Mouse (Mus musculus) bone marrow, adult 2 months (tissue): Measurements from ENCODE around the gene Crkl. TPM values are rescaled to one million over a fixed set of nuclear protein-coding genes. Genes with fewer than 3 reads are reported as not detected.

Experiments
- H3K27ac ChIP-seq: fragments of 200-500 bp; 2 replicates; pipeline ENCODE4 v1.5.1; 2012; ENCODE audit warnings: low read depth, mild to moderate bottlenecking, control low read depth, inconsistent platforms, low read length; ENCODE audit not compliant: control insufficient read depth, poor library complexity, insufficient read depth
- H3K4me1 ChIP-seq: fragments of 200-500 bp; 2 replicates; pipeline ENCODE4 v1.6.1; 2011; ENCODE audit warnings: low read length; ENCODE audit not compliant: control insufficient read depth, insufficient read depth
- H3K4me3 ChIP-seq: fragments of 200-500 bp; replicated peaks from 2 replicates; pipeline ENCODE3; 2011; ENCODE audit warnings: mild to moderate bottlenecking, low read depth, low read length, control low read depth; ENCODE audit not compliant: control insufficient read depth
- CTCF ChIP-seq: fragments of 200-500 bp; IDR thresholded peaks from 2 replicates; pipeline ENCODE4 v1.5.1; 2011; ENCODE audit warnings: low read length, control low read depth; ENCODE audit not compliant: control insufficient read depth, insufficient read depth
- POLR2A ChIP-seq: fragments of 200-500 bp; IDR thresholded peaks from 2 replicates; pipeline ENCODE4 v1.6.1; 2011; ENCODE audit warnings: low read depth, mild to moderate bottlenecking, control low read depth, low read length, borderline replicate concordance; ENCODE audit not compliant: control insufficient read depth
- WGBS: fragments of 180-500 bp; shearing (Covaris S2); methylation state at CpG from one replicate; pipeline ENCODE4 v1.1.7; 2018; 5-methylcytosine and 5-hydroxymethylcytosine counted together
- polyA plus RNA-seq: library from polyadenylated mRNA; stranded (reverse); fragments of >200 nt; gene quantifications from 2 replicates; pipeline ENCODE4 v1.2.4, GENCODE M21; 2011; ENCODE audit warnings: low replicate concordance; ENCODE audit not compliant: missing spikeins, insufficient read depth, insufficient read length

The Crkl gene
- polyA plus RNA-seq, 1 experiment: 18.7 TPM

- H3K4me1 ChIP-seq: no peaks in the 10 kb centered on the region; the same call in 1 of the 2 replicates
- TF ChIP-seq CTCF (no peak), POLR2A (no peak)
- H3K4me3 ChIP-seq: no peak overlapping the region
- H3K27ac ChIP-seq: no peak overlapping the region
- 79% methylated on average over 2 of the region's 2 CpGs for WGBS
These were observed 23.0 kb downstream of the Crkl start for GRCm38 (mm10) chr16:17474761-17475160.

DNA sequence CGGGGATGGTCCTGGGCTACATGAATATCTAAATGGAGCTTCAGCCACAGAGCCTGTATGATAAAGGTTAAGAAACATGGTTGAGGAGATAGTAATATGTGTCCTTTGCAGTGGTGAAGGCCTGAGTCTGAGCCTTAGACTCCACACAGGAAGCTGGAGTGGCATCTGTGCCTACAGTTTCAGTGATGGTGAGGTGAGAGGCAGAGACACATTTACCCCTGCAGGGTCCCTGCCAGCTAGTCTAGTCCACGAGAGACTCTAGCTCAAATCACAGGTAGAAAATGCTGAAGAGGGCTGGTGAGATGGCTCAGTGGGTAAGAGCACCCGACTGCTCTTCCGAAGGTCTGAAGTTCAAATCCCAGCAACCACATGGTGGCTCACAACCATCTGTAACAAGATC lies 23.5 kb downstream of the Crkl start:
- TF ChIP-seq CTCF (no peak), POLR2A (no peak)
- Histone ChIP-seq H3K4me3 (no peak overlapping the region), H3K27ac (no peak overlapping the region), H3K4me1 (no peaks in the 10 kb centered on the region; the same call in 1 of the 2 replicates)
- 89% methylated on average over 4 of the region's 4 CpGs for WGBS

DNA sequence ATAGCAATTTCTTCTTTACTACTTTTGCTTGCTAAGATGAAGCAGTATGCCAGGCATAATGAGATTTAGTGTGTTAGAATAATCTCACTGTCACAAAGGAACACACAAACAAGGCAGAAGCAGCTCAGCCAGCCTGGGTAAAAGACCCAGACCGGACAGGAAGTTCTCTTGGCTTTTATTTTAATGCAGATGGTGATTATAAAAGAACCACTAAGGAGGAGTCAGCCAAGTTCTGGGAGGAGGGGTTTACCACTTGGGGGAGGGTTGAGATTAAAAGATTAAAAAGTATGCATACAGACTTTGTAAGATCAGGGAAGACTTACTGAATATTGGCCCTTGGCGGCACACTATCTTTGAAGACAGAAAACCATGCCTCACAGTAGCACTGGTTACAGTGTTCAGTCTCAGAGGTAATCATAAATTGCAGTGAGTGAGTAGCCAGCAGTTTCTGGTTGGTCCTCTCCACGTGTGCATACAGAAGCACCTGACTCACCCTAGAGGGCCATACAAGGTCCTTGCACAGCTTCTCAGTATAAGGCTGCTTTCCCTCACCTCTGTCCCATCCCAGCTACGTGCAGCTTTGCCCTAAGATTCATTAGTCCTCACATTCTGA lies 26.6 kb downstream of the Crkl start:
- no peak overlapping the region for H3K4me3 ChIP-seq
- WGBS: 53% methylated on average over 4 of the region's 4 CpGs
- H3K27ac ChIP-seq: no peak overlapping the region
- TF ChIP-seq POLR2A (no peak), CTCF (no peak)
- no peaks in the 10 kb centered on the region; the same call in 1 of the 2 replicates for H3K4me1 ChIP-seq

DNA sequence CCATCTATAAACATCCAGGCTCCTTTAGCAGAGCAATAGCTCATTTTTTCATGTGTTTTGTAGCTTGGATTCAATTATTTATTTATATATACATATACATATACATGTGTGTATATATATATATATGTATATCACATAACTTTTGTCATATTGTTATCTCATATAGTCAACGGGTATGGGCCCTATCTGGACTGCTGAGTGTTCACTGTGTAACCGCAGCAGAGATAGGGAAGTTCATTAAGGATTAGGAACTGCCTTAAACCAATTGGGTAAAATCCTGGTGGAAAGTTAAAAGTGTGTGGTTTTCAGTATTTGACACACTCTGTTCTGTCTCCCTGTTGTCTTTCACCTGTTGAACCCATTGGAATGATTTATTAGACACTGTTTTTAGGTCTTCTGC lies 29.7 kb downstream of the Crkl start:
- no peaks in the 10 kb centered on the region; the same call in 1 of the 2 replicates for H3K4me1 ChIP-seq
- TF ChIP-seq CTCF: no peak
- no peak for TF ChIP-seq POLR2A
- H3K27ac ChIP-seq: no peak overlapping the region
- no peak overlapping the region for H3K4me3 ChIP-seq
- WGBS: 45% methylated on average over 2 of the region's 2 CpGs

DNA sequence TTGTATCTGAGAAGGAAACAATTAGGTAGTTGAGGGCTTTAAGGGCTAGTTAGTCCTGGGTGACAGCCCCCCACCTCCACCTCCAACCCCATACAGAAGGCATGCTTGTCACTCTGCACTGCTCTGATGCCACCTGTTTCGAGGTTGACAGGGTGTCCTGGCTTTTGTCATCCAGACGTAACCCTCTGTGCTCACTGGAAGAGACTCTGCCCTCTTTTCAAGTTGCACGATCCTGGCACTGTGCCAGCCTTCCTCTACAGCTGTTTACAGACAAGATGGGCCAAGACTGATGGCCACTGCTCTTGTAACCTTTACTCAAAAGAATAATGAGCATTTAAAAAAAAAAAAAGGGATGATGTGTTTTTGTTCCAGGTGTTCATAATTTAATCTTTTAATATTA lies 34.7 kb downstream of the Crkl start:
- TF ChIP-seq POLR2A (no peak), CTCF (no peak)
- WGBS: 40% methylated on average over 3 of the region's 3 CpGs
- H3K27ac ChIP-seq: no peak overlapping the region
- H3K4me3 ChIP-seq: no peak overlapping the region
- H3K4me1 ChIP-seq: no peaks in the 10 kb centered on the region

DNA sequence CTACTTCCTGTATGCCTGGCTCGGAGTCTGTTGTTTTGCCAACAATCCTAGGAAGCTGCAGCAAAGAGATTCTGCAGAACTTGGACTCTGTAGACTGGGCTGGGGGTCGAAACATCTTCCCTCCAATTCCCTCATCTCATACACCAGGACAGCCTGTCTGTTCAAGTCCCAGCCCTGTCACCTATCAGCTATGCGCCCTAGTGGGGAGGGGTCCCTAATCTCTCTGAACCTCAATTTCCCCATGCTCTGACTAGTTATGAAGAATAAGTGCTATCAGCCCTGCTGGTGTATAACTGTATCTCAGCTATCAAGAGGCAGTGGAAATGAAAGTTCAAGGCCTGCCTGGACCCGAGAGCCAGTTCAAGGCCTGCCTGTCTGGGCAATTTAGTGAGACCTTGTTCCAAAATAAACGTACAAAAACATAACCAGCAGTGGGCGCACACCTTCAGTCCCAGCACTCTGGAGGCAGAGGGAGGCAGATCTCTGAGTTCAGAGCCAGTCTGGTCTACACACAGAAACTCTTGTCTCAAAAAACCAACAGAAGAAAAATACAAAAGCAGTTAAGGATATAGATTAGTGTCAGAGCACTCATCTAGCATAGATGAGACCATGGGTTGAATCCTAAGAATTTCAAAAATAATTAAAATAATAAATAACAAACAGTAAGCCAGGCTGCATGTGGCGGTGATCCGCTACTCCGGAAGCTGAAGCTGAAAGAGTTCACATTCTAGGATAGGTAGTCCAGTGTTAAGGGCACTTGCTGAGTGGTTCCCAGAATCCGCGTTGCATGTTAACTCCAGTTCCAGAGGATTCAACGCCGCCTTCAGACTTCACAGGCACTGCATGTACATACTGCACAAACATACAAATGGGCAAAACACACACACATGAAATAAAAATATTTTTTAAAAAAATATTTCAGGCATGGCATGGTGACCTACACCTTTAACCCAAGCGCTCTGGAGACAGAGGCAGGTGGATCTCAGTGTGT lies 37.0 kb downstream of the Crkl start:
- H3K27ac ChIP-seq: no peak overlapping the region
- TF ChIP-seq POLR2A (no peak), CTCF (peak; percentile 25; the same call in 1 of the 2 replicates)
- H3K4me1 ChIP-seq: no peaks in the 10 kb centered on the region; the same call in 1 of the 2 replicates
- H3K4me3 ChIP-seq: no peak overlapping the region
- whole genome bisulfite sequencing: 62% methylated on average over 14 of the region's 14 CpGs

- no peak within 1 kb of the TSS for H3K27ac ChIP-seq
- 7% methylated on average over 43 of the region's 47 CpGs for WGBS
- TF ChIP-seq POLR2A (no peak), CTCF (no peak)
- H3K4me3 ChIP-seq: no peak within 1 kb of the TSS
- no peaks in the 10 kb centered on the region; the same call in 1 of the 2 replicates for H3K4me1 ChIP-seq
These were observed 37.8 kb downstream of the Crkl start, which contains the start of gene Aifm3 for GRCm38 (mm10) chr16:17489469-17490111. Gene Aifm3, plus strand, starts transcription at chr16:17489611.

GRCm38 (mm10) chr16:17491154-17491553 lies 39.4 kb downstream of the Crkl start:
- 83% methylated on average over 5 of the region's 5 CpGs for WGBS
- TF ChIP-seq CTCF (no peak), POLR2A (no peak)
- Histone ChIP-seq H3K4me1 (no peaks in the 10 kb centered on the region; the same call in 1 of the 2 replicates), H3K4me3 (no peak overlapping the region), H3K27ac (no peak overlapping the region)
